Mouse (Mus musculus): Measurements from ENCODE around the gene Atp2b4. TPM values are rescaled to one million over a fixed set of nuclear protein-coding genes. Genes with fewer than 3 reads are reported as not detected.

Atp2b4 gene
- polyA plus RNA-seq, 1 experiment from 2014 or later, result 12.7 TPM

DNA sequence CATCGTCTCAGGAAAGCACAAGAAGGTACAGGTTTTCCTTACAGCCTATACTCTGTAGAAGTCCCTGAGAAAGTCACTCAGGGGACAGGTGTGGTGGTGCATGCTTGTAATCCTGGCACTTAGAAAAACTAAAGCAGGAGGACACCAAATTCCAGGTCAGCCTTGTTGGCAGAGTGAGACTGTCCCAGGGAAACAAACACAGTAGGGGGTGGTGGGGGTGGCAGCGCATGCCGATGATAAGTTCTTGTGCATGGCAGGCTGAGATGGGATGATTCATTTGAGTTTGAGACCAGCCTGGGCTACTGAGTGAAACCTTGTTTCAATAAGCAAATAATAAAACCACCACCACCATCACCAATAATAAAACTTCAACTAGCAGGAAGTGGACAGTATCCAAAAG, 49.2 kb downstream of the Atp2b4 start:
- Histone ChIP-seq H3K9ac (no peak overlapping the region), H3K4me1 (ENCODE audit: insufficient read depth) (peaks cover 6% of the 10 kb centered on the region), H3K4me3 (ENCODE audit: low read depth, low read length) (no peak overlapping the region), H3K9me3 (ENCODE audit: low read depth, low read length) (no peaks in the 10 kb centered on the region), H3K4me2 (no peak overlapping the region), H3K36me3 (ENCODE audit: insufficient read depth) (no peaks in the 10 kb centered on the region), H3K27me3 (ENCODE audit: insufficient read depth, low read length) (no peaks in the 10 kb centered on the region), H3K27ac (ENCODE audit: low read depth) (no peak overlapping the region)
- 78% methylated on average over 3 of the region's 3 CpGs for WGBS
- DNase-seq, result no peak
- TF ChIP-seq CTCF (IDR thresholded peaks at IDR 0.05; ENCODE audit: low read depth), result no peak
- ATAC-seq (ENCODE audit: insufficient read depth), result no peak

DNA sequence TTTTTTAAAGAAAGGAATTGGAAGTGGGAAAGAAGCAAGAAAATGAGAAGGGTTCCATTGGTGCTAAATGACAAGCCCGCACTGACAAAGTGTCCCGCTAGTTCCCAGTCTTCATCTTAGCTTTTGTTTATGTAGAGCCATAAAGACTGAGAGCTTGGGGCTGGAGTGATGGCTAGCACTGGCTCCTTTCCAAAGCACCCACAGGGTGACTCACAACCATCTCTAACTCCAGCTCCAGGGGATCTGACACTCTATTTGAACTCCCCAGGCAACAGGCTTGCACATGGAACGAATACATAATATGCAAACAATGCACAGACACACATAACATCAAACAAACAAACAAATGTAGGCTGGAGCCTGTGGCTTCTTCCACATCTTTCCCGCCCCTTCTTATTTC, 50.9 kb downstream of the Atp2b4 start:
- Histone ChIP-seq H3K36me3 (ENCODE audit: insufficient read depth) (no peaks in the 10 kb centered on the region), H3K4me1 (ENCODE audit: insufficient read depth) (peaks cover 15% of the 10 kb centered on the region), H3K27ac (ENCODE audit: low read depth) (no peak overlapping the region), H3K9ac (no peak overlapping the region), H3K9me3 (ENCODE audit: low read depth, low read length) (no peaks in the 10 kb centered on the region), H3K4me2 (no peak overlapping the region), H3K27me3 (ENCODE audit: insufficient read depth, low read length) (no peaks in the 10 kb centered on the region), H3K4me3 (ENCODE audit: low read depth, low read length) (no peak overlapping the region)
- DNase-seq, result no peak
- no peak for TF ChIP-seq CTCF (IDR thresholded peaks at IDR 0.05; ENCODE audit: low read depth)
- WGBS, result 58% methylated on average over 4 of the region's 4 CpGs
- ATAC-seq (ENCODE audit: insufficient read depth), result no peak

- no peaks in the 10 kb centered on the region for H3K36me3 ChIP-seq (ENCODE audit: insufficient read depth)
- H3K27ac ChIP-seq (ENCODE audit: low read depth), result peak overlapping the region; percentile 81
- DNase-seq, result no peak
- 38% methylated on average over 9 of the region's 9 CpGs for WGBS
- H3K9me3 ChIP-seq (ENCODE audit: low read depth, low read length), result no peaks in the 10 kb centered on the region
- H3K9ac ChIP-seq, result 0 out of 2 replicates have a peak overlapping the region, but pooled peaks have one; percentile 17
- H3K4me1 ChIP-seq (ENCODE audit: insufficient read depth), result peaks cover 21% of the 10 kb centered on the region
- peak; percentile 42; the same call in 1 of the 2 replicates for ATAC-seq (ENCODE audit: insufficient read depth)
- no peak for TF ChIP-seq CTCF (IDR thresholded peaks at IDR 0.05; ENCODE audit: low read depth)
- no peaks in the 10 kb centered on the region for H3K27me3 ChIP-seq (ENCODE audit: insufficient read depth, low read length)
- no peak overlapping the region for H3K4me2 ChIP-seq
- no peak overlapping the region for H3K4me3 ChIP-seq (ENCODE audit: low read depth, low read length)
These were observed 55.8 kb downstream of the Atp2b4 start for GRCm38 (mm10) chr1:133745078-133745495.

- Histone ChIP-seq H3K27me3 (ENCODE audit: insufficient read depth, low read length) (no peaks in the 10 kb centered on the region), H3K4me1 (ENCODE audit: insufficient read depth) (peaks cover 21% of the 10 kb centered on the region), H3K9me3 (ENCODE audit: low read depth, low read length) (no peaks in the 10 kb centered on the region), H3K4me3 (ENCODE audit: low read depth, low read length) (no peak overlapping the region), H3K4me2 (no peak overlapping the region), H3K36me3 (ENCODE audit: insufficient read depth) (no peaks in the 10 kb centered on the region), H3K9ac (no peak overlapping the region), H3K27ac (ENCODE audit: low read depth) (peak overlapping the region; percentile 81)
- WGBS, result 17% methylated on average over 4 of the region's 4 CpGs
- TF ChIP-seq CTCF (IDR thresholded peaks at IDR 0.05; ENCODE audit: low read depth), result no peak
- DNase-seq, result peak; percentile 90
- ATAC-seq (ENCODE audit: insufficient read depth), result peak; percentile 75
These were observed 56.2 kb downstream of the Atp2b4 start for GRCm38 (mm10) chr1:133744609-133745008.

DNA sequence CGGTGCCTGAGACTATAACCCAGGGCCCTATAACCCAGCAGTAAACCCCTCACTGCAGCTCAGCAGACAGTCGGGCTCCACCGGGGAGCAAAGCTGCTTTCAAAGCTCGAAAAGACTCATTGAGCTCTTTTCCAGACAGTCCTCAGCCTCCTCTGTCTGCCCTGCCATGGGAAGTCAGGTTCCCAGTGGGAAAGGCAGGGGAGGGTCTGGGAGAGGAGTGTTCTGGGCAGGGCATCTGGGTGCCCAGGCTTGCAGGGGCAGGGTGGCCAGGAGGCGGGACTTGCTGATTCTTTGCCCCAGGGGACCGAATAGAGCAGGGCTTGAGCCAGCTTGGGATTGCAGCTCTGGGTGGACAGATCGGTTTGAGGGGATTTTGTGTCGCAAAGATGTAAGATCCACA, 58.3 kb downstream of the Atp2b4 start:
- WGBS, result 58% methylated on average over 8 of the region's 8 CpGs
- Histone ChIP-seq H3K4me3 (ENCODE audit: low read depth, low read length) (no peak overlapping the region), H3K4me2 (no peak overlapping the region), H3K9me3 (ENCODE audit: low read depth, low read length) (no peaks in the 10 kb centered on the region), H3K27me3 (ENCODE audit: insufficient read depth, low read length) (no peaks in the 10 kb centered on the region), H3K4me1 (ENCODE audit: insufficient read depth) (peaks cover 15% of the 10 kb centered on the region), H3K27ac (ENCODE audit: low read depth) (no peak overlapping the region), H3K36me3 (ENCODE audit: insufficient read depth) (no peaks in the 10 kb centered on the region), H3K9ac (0 out of 2 replicates have a peak overlapping the region, but pooled peaks have one; percentile 1)
- no peak for TF ChIP-seq CTCF (IDR thresholded peaks at IDR 0.05; ENCODE audit: low read depth)
- DNase-seq (no peak), ATAC-seq (ENCODE audit: insufficient read depth) (no peak)

- Histone ChIP-seq H3K4me1 (ENCODE audit: insufficient read depth) (peaks cover 15% of the 10 kb centered on the region), H3K9me3 (ENCODE audit: low read depth, low read length) (no peaks in the 10 kb centered on the region), H3K4me3 (ENCODE audit: low read depth, low read length) (no peak overlapping the region), H3K27ac (ENCODE audit: low read depth) (no peak overlapping the region; the same call in 1 of the 2 replicates), H3K36me3 (ENCODE audit: insufficient read depth) (no peaks in the 10 kb centered on the region), H3K27me3 (ENCODE audit: insufficient read depth, low read length) (no peaks in the 10 kb centered on the region), H3K9ac (0 out of 2 replicates have a peak overlapping the region, but pooled peaks have one; percentile 1), H3K4me2 (no peak overlapping the region)
- 46% methylated on average over 11 of the region's 11 CpGs for WGBS
- ATAC-seq (ENCODE audit: insufficient read depth), result no peak
- DNase-seq, result no peak
- TF ChIP-seq CTCF (IDR thresholded peaks at IDR 0.05; ENCODE audit: low read depth), result no peak
These were observed 58.9 kb downstream of the Atp2b4 start for GRCm38 (mm10) chr1:133741881-133742434.

GRCm38 (mm10) chr1:133741171-133741570, 59.7 kb downstream of the Atp2b4 start:
- Histone ChIP-seq H3K36me3 (ENCODE audit: insufficient read depth) (no peaks in the 10 kb centered on the region), H3K4me3 (ENCODE audit: low read depth, low read length) (no peak overlapping the region), H3K9me3 (ENCODE audit: low read depth, low read length) (no peaks in the 10 kb centered on the region), H3K9ac (no peak overlapping the region), H3K27ac (ENCODE audit: low read depth) (no peak overlapping the region), H3K4me1 (ENCODE audit: insufficient read depth) (peaks cover 15% of the 10 kb centered on the region), H3K4me2 (no peak overlapping the region), H3K27me3 (ENCODE audit: insufficient read depth, low read length) (no peaks in the 10 kb centered on the region)
- DNase-seq, result no peak
- 84% methylated on average over 6 of the region's 6 CpGs for WGBS
- ATAC-seq (ENCODE audit: insufficient read depth), result no peak
- TF ChIP-seq CTCF (IDR thresholded peaks at IDR 0.05; ENCODE audit: low read depth), result no peak
